Mouse (Mus musculus) forebrain, postnatal 0 days (tissue): Measurements from ENCODE around the gene Faah. TPM values are rescaled to one million over a fixed set of nuclear protein-coding genes. Genes with fewer than 3 reads are reported as not detected.

Source experiments
- ATAC-seq: fragments of 200-750 bp; cut with Nextera tagmentation; 2 replicates; pipeline ENCODE4 v1.8.0; 2017; ENCODE audit warnings: mild to moderate bottlenecking, moderate library complexity
- DNase-seq: peaks from one replicate; pipeline ENCODE4 v3.0.0-alpha.2; 2015
- H3K27ac ChIP-seq: fragments of 300-500 bp; sonication (generic); 2 replicates; pipeline ENCODE4 v1.5.1; 2014; ENCODE audit warnings: low read depth, mild to moderate bottlenecking, antibody characterized with exemption, low read length, moderate library complexity, mixed read lengths
- H3K27me3 ChIP-seq: fragments of 300-500 bp; sonication (generic); 2 replicates; pipeline ENCODE4 v1.6.1; 2014; ENCODE audit warnings: mild to moderate bottlenecking, low read length, mixed read lengths; ENCODE audit not compliant: insufficient read depth
- H3K36me3 ChIP-seq: fragments of 300-500 bp; sonication (generic); 2 replicates; pipeline ENCODE4 v1.6.1; 2014; ENCODE audit warnings: mild to moderate bottlenecking, moderate library complexity; ENCODE audit not compliant: insufficient read depth
- H3K4me1 ChIP-seq: fragments of 300-500 bp; sonication (generic); 2 replicates; pipeline ENCODE4 v1.6.1; 2014; ENCODE audit warnings: antibody characterized with exemption; ENCODE audit not compliant: insufficient read depth
- H3K4me2 ChIP-seq: fragments of 300-500 bp; sonication (generic); 2 replicates; pipeline ENCODE4 v1.6.1; 2014; ENCODE audit warnings: low read depth, mild to moderate bottlenecking, moderate library complexity
- H3K4me3 ChIP-seq: fragments of 300-500 bp; sonication (generic); 2 replicates; pipeline ENCODE4 v1.5.1; 2014; ENCODE audit warnings: low read depth, low read length, mixed read lengths
- H3K9ac ChIP-seq: fragments of 300-500 bp; sonication (generic); 2 replicates; pipeline ENCODE4 v1.6.1; 2014; ENCODE audit warnings: mild to moderate bottlenecking
- H3K9me3 ChIP-seq: fragments of 300-500 bp; sonication (generic); 2 replicates; pipeline ENCODE4 v1.6.1; 2016; ENCODE audit warnings: low read length
- CTCF ChIP-seq: sonication (generic); IDR thresholded peaks from 2 replicates; pipeline ENCODE4 v1.5.1; 2016; ENCODE audit warnings: antibody characterized with exemption, control low read depth, low read depth
- WGBS: fragments of 180-500 bp; shearing (Covaris S2); extraction: QIAGEN DNeasy Blood & Tissue Kit; methylation state at CpG from one replicate; pipeline ENCODE4 v1.1.7; 2014; 5-methylcytosine and 5-hydroxymethylcytosine counted together
- polyA plus RNA-seq: library from polyadenylated mRNA; unstranded; fragments of >200 nt; fragmentation: Nextera tagmentation; extraction: Ambion mirVana; gene quantifications from 2 replicates; pipeline ENCODE4 v1.2.1, GENCODE M21; 2015
- total RNA-seq: library from RNA; depleted of rRNA; stranded (reverse); fragments of >200 nt; gene quantifications from 2 replicates; pipeline ENCODE4 v1.2.3, GENCODE M21; 2014

Gene Faah
- total and polyA plus RNA-seq, 2 experiments from 2014 or later = 25.4 to 42.7 TPM

DNA sequence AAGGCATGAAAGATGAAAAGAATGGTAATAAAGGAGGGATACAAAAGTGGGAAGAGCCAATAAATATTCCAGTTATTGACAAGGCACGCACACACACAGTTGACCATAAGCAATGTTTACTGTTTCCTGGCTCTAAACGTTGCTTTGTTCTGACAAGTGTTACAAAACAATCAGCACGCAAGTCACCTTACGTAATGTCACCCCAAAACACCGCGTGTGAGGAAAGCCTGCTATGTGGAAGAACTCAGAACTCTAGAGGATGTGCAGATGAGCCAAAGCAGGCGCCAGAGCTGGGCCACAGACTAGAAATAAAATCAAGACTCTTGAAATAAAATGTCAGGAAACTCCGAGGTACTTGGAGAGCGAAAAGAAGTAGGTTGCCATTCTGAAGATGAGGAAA, 15.2 kb upstream of the Faah start:
- Histone ChIP-seq H3K9ac (no peak overlapping the region), H3K4me3 (no peak overlapping the region), H3K4me2 (no peak overlapping the region), H3K9me3 (no peaks in the 10 kb centered on the region), H3K4me1 (no peaks in the 10 kb centered on the region), H3K27me3 (no peaks in the 10 kb centered on the region), H3K36me3 (peaks cover 9% of the 10 kb centered on the region; the same call in 1 of the 2 replicates), H3K27ac (no peak overlapping the region)
- 89% methylated on average over 9 of the region's 9 CpGs for WGBS
- TF ChIP-seq CTCF = no peak
- no peak for DNase-seq
- no peak for ATAC-seq

DNA sequence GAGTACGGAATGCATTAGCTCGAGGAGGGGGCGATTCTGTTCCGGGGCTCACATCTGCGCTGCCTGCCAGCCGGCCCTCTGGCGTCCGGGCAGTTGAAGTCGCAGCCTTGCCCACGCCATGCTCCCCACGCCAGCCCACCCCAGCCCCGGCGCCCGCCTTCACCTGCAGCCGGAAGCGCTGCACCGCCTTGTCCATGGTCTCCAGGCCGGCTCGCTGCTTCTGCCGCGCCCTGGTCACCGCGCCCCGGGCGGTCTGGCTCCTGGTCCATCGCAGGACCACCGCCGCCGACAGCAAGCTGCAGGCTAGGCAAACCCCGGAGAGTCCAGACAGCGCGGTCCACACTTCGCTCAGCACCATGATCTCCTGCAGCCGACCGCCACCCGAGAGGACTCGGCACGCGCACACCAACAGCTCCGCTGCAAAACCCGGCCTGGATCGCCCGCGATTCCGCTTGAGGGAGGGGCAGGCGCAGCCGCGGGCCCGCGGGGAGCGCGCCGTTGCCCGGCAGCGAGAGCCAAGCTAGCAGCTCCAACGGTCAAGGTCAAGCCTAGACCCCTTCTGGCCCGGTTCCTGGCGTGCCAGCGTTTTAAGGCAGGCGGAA, 325 bp downstream of the Faah start:
- H3K27ac ChIP-seq = peak overlapping the region; percentile 41; the same call in 1 of the 2 replicates
- H3K9ac ChIP-seq = peak overlapping the region; percentile 65
- H3K4me2 ChIP-seq = peak overlapping the region; percentile 90
- 3% methylated on average over 59 of the region's 60 CpGs for WGBS
- DNase-seq (peak; percentile 78), ATAC-seq (peak; percentile 88)
- TF ChIP-seq CTCF = peak; percentile 26; the same call in 1 of the 2 replicates
- no peaks in the 10 kb centered on the region for H3K36me3 ChIP-seq
- H3K4me1 ChIP-seq = 0 out of 2 replicates have a peak, but pooled peaks cover 5% of the 10 kb centered on the region
- H3K27me3 ChIP-seq = peaks cover 17% of the 10 kb centered on the region; the same call in 1 of the 2 replicates
- H3K9me3 ChIP-seq = no peaks in the 10 kb centered on the region
- H3K4me3 ChIP-seq = peak overlapping the region; percentile 60

- ATAC-seq (no peak), DNase-seq (no peak)
- H3K9me3 ChIP-seq = no peaks in the 10 kb centered on the region
- WGBS = 8% methylated on average over 16 of the region's 16 CpGs
- no peak for TF ChIP-seq CTCF
- peak overlapping the region; percentile 65 for H3K9ac ChIP-seq
- H3K4me3 ChIP-seq = peak overlapping the region; percentile 60
- H3K27me3 ChIP-seq = peaks cover 17% of the 10 kb centered on the region; the same call in 1 of the 2 replicates
- H3K4me2 ChIP-seq = peak overlapping the region; percentile 90
- H3K27ac ChIP-seq = no peak overlapping the region
- no peaks in the 10 kb centered on the region for H3K36me3 ChIP-seq
- H3K4me1 ChIP-seq = 0 out of 2 replicates have a peak, but pooled peaks cover 5% of the 10 kb centered on the region
Measured at GRCm38 (mm10) chr4:116016862-116017299, 845 bp downstream of the Faah start.

GRCm38 (mm10) chr4:116016396-116016795, 1.3 kb downstream of the Faah start:
- no peaks in the 10 kb centered on the region for H3K9me3 ChIP-seq
- peak overlapping the region; percentile 90 for H3K4me2 ChIP-seq
- peaks cover 17% of the 10 kb centered on the region; the same call in 1 of the 2 replicates for H3K27me3 ChIP-seq
- H3K36me3 ChIP-seq = no peaks in the 10 kb centered on the region
- WGBS = 58% methylated on average over 3 of the region's 3 CpGs
- 0 out of 2 replicates have a peak, but pooled peaks cover 5% of the 10 kb centered on the region for H3K4me1 ChIP-seq
- H3K9ac ChIP-seq = 0 out of 2 replicates have a peak overlapping the region, but pooled peaks have one; percentile 65
- DNase-seq = no peak
- TF ChIP-seq CTCF = no peak
- H3K27ac ChIP-seq = no peak overlapping the region
- peak overlapping the region; percentile 60 for H3K4me3 ChIP-seq
- no peak for ATAC-seq

GRCm38 (mm10) chr4:116015996-116016395, 1.7 kb downstream of the Faah start:
- H3K27me3 ChIP-seq = peaks cover 17% of the 10 kb centered on the region; the same call in 1 of the 2 replicates
- DNase-seq (peak; percentile 43), ATAC-seq (peak; percentile 28; the same call in 1 of the 2 replicates)
- no peaks in the 10 kb centered on the region for H3K9me3 ChIP-seq
- no peak overlapping the region for H3K27ac ChIP-seq
- H3K36me3 ChIP-seq = no peaks in the 10 kb centered on the region
- TF ChIP-seq CTCF = no peak
- H3K4me1 ChIP-seq = 0 out of 2 replicates have a peak, but pooled peaks cover 5% of the 10 kb centered on the region
- no peak overlapping the region for H3K9ac ChIP-seq
- peak overlapping the region; percentile 60 for H3K4me3 ChIP-seq
- H3K4me2 ChIP-seq = peak overlapping the region; percentile 90
- WGBS = 54% methylated on average over 8 of the region's 8 CpGs

DNA sequence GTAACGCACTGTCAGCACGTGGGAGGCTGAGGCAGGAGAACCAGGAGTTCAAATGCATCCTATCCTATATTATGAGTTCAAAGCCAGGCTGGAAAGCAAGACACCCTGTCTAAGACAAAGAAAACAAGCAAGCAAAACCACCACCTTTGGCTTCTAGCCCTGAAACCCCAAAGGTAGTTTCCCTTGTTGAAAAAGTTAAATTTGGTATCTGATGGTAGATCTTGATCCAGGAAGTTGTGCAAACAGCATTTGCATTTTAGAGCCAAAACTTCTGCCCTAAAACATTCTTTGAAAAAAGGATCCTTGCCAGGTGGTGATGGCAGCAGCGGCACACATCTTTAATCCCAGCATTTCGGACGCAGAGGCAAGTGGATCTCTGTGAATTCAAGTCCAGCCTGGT, 2.2 kb downstream of the Faah start:
- Histone ChIP-seq H3K27me3 (peaks cover 17% of the 10 kb centered on the region; the same call in 1 of the 2 replicates), H3K4me1 (0 out of 2 replicates have a peak, but pooled peaks cover 5% of the 10 kb centered on the region), H3K36me3 (no peaks in the 10 kb centered on the region), H3K9me3 (no peaks in the 10 kb centered on the region), H3K9ac (no peak overlapping the region), H3K4me3 (no peak overlapping the region), H3K4me2 (no peak overlapping the region), H3K27ac (no peak overlapping the region)
- WGBS = 82% methylated on average over 5 of the region's 5 CpGs
- DNase-seq (no peak), ATAC-seq (no peak)
- TF ChIP-seq CTCF = no peak

GRCm38 (mm10) chr4:116010186-116010585, 7.5 kb downstream of the Faah start:
- H3K9me3 ChIP-seq = no peaks in the 10 kb centered on the region
- no peak for ATAC-seq
- no peaks in the 10 kb centered on the region for H3K36me3 ChIP-seq
- H3K27me3 ChIP-seq = 0 out of 2 replicates have a peak, but pooled peaks cover under 1% of the 10 kb centered on the region
- WGBS = 74% methylated on average over 8 of the region's 8 CpGs
- no peak for TF ChIP-seq CTCF
- no peak overlapping the region for H3K4me3 ChIP-seq
- no peak for DNase-seq
- H3K9ac ChIP-seq = no peak overlapping the region
- H3K27ac ChIP-seq = no peak overlapping the region
- H3K4me2 ChIP-seq = no peak overlapping the region
- H3K4me1 ChIP-seq = no peaks in the 10 kb centered on the region
